Mouse (Mus musculus) heart, adult 2 months (tissue): ENCODE measurements around the gene Znrf4.

Experiments
- CTCF ChIP-seq: fragments of 200-600 bp; IDR thresholded peaks from 2 replicates; pipeline ENCODE4 v1.8.1; 2022; ENCODE audit warnings: antibody characterized with exemption, mild to moderate bottlenecking, moderate library complexity
- EP300 ChIP-seq: fragments of 200-500 bp; IDR thresholded peaks from 2 replicates; pipeline ENCODE4 v1.6.1; 2011; ENCODE audit warnings: low read depth, low read length, control low read depth; ENCODE audit not compliant: insufficient read depth
- POLR2A ChIP-seq: fragments of 200-500 bp; IDR thresholded peaks from 2 replicates; pipeline ENCODE4 v1.6.1; 2011; ENCODE audit warnings: mild to moderate bottlenecking, low read depth, low read length, control low read depth; ENCODE audit not compliant: insufficient read depth

DNA sequence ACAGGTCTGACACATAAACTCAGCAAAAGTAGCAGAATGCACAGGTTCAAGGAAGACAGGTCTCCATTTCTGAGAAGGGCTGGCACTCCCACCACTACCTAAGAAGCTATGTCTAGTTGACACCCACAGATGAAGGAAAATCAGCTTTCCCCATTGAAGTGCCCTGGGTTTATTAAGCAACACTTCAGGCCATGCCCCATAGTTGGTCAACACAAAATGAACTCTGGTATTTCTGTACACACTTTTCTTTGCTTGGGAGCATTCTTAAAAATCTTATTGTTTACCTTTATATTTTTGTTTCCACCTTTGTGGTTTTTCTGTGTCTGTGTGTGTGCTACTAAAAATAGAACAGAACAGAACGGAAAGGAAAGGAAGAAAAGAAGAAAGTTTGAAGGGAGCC, 47.9 kb upstream of the Znrf4 start:
- TF ChIP-seq EP300 (no peak), POLR2A (no peak), CTCF (no peak)
